Mouse (Mus musculus): ENCODE results near the gene Tex19.2. TPM values are rescaled to one million over a fixed set of nuclear protein-coding genes. Genes with fewer than 3 reads are reported as not detected.
"Not testable (repeated sequence)": the region's sequence is repeated elsewhere in the genome, so short reads cannot be mapped to it uniquely, and the experiment has no call there.

Gene Tex19.2
- polyA plus RNA-seq, 1 experiment from 2014 or later = not detected

DNA sequence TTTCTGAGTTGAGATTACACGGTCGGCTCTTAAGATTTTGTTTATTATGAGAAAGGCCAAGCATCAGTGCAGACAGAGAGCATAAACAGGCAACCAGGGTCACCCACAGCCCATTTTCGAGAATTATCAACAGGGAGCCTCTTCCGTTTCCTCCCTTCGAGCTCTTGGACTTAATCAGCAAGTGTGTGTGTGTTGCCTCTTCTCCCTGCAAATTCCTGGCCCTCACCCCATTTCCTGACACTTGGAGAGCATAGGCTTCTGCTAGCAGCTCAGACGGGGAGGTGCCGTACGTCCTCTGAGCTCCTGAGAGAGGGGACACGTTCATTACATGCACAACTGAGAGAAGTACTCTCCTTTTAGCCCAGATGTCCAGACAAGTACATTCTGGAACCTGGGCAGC lies 10.4 kb downstream of the Tex19.2 start:
- Histone ChIP-seq H3K4me2 (replicated peaks) (no peak overlapping the region), H3K4me3 (no peak overlapping the region), H3K36me3 (no peaks in the 10 kb centered on the region), H3K4me1 (0 out of 2 replicates have a peak, but pooled peaks cover 2% of the 10 kb centered on the region), H3K27ac (replicated peaks) (no peak overlapping the region), H3K27me3 (no peaks in the 10 kb centered on the region), H3K9me3 (no peaks in the 10 kb centered on the region), H3K9ac (replicated peaks) (no peak overlapping the region)
- no peak for ATAC-seq (ENCODE audit: low FRiP score, low read depth)
- 79% methylated on average over 9 of the region's 9 CpGs for WGBS

DNA sequence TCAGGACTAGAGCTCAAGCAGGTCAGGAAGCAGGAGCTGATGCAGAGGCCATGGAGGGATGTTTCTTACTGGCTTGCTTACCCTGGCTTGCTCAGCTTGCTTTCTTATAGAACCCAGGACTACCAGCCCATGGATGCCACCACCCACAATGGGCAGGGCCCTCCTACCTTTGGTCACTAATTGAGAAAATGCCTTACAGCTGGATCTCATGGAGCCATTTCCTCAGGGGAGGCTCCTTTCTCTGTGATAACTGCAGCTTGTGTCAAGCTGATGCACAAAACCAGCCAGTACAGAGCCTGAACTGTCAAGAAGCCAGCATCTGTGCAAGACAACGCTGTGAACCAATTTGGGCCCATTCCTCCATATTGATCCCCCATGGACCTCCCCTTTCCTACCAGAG lies 11.2 kb downstream of the Tex19.2 start:
- H3K9me3 ChIP-seq; H3K4me2 ChIP-seq (replicated peaks); ATAC-seq (ENCODE audit: low FRiP score, low read depth); H3K27ac ChIP-seq (replicated peaks); H3K4me1 ChIP-seq; H3K4me3 ChIP-seq; H3K9ac ChIP-seq (replicated peaks); H3K27me3 ChIP-seq; H3K36me3 ChIP-seq: not testable (repeated sequence)
- WGBS = 96% methylated on average over 1 of the region's 1 CpGs

DNA sequence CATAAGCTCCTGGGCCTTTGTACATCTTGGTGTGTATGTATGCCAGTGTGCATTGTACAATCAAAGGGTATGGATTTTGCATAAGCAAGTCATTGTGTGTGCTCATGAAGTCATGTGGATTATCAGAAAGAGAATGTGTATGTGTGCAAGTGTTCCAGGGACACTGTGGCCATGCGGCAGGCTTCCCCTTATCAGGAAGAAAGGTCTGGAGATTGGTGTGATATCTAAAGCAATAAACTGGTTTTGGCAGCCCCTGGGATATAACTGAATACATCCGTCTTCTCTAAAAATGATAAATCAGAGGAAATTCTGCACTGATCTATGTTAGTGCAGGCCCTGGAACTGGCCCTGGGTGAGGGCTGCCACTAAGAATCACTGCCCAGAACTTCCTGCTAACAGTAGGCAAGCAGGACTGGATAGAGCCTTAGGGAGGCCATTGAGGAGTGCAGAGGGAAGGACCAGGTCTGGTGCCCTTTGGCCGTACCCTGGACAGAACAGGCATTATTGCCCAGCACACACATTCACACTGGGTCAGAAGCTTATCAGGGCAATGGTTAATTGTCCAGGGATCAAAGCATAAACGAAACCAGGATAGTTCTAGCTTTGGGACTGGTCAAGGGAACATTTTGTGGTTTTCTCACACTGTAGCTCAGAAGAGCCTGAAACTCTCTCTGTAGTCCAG lies 17.2 kb downstream of the Tex19.2 start:
- H3K4me2 ChIP-seq (replicated peaks) = no peak overlapping the region
- ATAC-seq (ENCODE audit: low FRiP score, low read depth) = no peak
- 90% methylated on average over 4 of the region's 4 CpGs for WGBS
- H3K4me1 ChIP-seq = no peaks in the 10 kb centered on the region
- no peak overlapping the region for H3K9ac ChIP-seq (replicated peaks)
- H3K27me3 ChIP-seq = no peaks in the 10 kb centered on the region
- no peak overlapping the region for H3K4me3 ChIP-seq
- no peaks in the 10 kb centered on the region for H3K9me3 ChIP-seq
- H3K27ac ChIP-seq (replicated peaks) = no peak overlapping the region
- H3K36me3 ChIP-seq = no peaks in the 10 kb centered on the region

DNA sequence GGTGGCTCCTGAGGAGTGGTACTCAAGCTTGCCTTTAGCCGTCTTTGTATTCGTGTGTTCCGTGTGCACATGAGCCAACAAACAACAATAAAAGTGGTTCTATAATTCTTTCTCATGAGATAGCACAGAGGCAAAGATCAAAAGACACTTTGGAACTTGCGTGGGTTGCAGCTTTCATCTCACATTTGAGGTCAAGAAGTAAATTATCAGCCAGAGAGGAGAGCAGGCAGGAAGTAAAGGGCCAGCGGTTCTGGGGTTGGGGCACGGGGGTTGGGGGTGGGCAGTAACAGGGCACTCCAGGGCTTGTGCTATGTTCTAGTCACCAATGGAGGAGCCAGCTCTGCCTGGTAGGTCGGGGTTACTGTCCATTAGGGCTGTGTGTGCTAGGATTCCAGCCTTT lies 17.8 kb downstream of the Tex19.2 start:
- no peak overlapping the region for H3K4me2 ChIP-seq (replicated peaks)
- ATAC-seq (ENCODE audit: low FRiP score, low read depth) = no peak
- H3K4me3 ChIP-seq = no peak overlapping the region
- no peaks in the 10 kb centered on the region for H3K27me3 ChIP-seq
- 80% methylated on average over 7 of the region's 7 CpGs for WGBS
- no peak overlapping the region for H3K27ac ChIP-seq (replicated peaks)
- H3K4me1 ChIP-seq = no peaks in the 10 kb centered on the region
- no peaks in the 10 kb centered on the region for H3K36me3 ChIP-seq
- no peaks in the 10 kb centered on the region for H3K9me3 ChIP-seq
- H3K9ac ChIP-seq (replicated peaks) = no peak overlapping the region

DNA sequence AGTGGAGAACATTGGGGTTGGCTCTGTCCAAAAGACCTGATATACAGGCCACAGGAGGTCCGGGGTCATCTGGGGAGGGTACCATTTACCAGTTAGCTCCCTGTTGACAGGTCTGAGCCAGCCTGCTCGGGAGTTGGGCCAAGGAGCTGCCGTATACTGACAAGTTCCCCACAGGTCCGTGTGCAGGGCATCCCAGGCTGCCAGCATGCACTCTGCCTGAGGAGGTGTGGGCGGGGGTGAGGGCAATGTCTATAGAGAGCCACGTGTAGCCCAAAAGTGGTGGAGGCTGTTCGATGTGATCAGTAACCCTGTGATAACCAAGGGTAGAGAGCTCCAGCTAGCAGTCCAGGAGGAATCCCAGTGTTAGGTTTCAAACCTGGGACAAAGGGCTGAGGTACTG lies 18.7 kb downstream of the Tex19.2 start:
- no peak overlapping the region for H3K9ac ChIP-seq (replicated peaks)
- no peaks in the 10 kb centered on the region for H3K9me3 ChIP-seq
- no peaks in the 10 kb centered on the region for H3K27me3 ChIP-seq
- H3K27ac ChIP-seq (replicated peaks) = no peak overlapping the region
- H3K4me3 ChIP-seq = no peak overlapping the region
- H3K4me1 ChIP-seq = no peaks in the 10 kb centered on the region
- no peaks in the 10 kb centered on the region for H3K36me3 ChIP-seq
- H3K4me2 ChIP-seq (replicated peaks) = no peak overlapping the region
- ATAC-seq (ENCODE audit: low FRiP score, low read depth) = no peak
- 82% methylated on average over 7 of the region's 7 CpGs for WGBS

DNA sequence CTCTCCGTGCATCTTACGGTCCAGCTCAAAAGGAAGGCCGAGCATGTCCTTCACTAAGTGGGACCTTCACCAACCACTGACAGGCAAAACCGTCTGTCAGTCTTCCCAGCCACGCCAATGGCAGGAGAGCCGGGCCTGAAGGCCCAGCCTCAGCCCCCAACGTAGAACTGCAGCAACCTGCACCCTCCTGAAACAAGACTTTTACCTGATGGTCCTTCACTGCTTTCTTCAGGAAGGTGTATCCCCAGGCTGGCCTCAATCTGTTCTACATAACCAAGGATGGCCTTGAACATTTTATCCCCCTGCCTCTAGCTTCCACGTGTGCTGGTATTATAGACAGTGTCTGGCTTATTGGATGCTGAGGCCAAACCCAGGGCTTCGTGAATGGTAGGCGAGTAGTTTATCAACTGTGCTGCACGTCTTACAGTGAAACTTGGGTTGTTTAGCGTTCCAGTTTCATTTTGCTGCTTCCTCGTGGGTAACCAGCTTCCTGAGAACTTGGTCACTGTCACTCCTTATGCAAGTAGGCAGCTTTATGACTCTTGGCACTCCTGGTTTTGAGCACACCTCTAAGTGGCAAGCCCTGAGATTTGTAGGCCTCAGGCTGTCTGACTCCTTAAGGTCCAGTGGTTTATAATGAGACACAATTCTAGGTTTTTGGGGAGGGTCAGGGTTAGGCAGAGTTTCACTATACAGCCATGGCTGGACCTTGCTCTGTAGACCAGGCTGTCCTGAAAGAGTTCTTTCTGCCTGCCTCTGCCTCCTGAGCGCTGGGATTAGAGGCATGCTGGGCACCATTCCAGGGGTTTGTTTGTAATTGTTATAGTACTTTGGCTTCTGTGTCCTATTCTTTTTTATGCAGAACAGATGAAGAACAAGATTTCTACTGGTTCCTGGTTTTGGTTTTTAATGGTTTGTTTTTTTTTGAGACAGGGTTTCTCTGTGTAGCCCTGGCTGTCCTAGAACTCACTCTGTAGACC lies 25.6 kb downstream of the Tex19.2 start:
- H3K4me2 ChIP-seq (replicated peaks) = no peak overlapping the region
- WGBS = 88% methylated on average over 14 of the region's 14 CpGs
- H3K9ac ChIP-seq (replicated peaks) = no peak overlapping the region

DNA sequence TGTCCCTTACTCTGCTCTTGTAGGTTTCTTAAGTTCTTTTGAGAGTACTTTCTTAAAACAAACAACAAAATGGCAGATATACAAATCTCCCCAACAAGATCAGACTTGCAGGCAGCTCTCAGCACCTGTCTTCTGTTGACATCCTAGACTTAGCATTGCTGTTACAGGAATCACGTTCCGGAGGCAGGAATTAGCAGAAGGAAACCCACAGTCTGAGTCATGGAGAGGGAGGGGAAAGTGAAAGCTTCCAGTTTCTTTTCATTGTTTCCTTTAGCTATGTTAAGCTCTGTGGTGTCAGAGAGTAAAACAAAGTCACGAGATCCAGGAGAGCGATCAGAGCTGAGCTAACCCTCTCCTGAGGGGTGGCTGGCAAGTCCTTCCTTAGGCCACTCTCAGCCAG lies 27.5 kb downstream of the Tex19.2 start:
- Histone ChIP-seq H3K36me3 (no peaks in the 10 kb centered on the region), H3K9ac (replicated peaks) (no peak overlapping the region), H3K4me1 (no peaks in the 10 kb centered on the region), H3K4me3 (no peak overlapping the region), H3K4me2 (replicated peaks) (no peak overlapping the region), H3K27me3 (no peaks in the 10 kb centered on the region), H3K9me3 (no peaks in the 10 kb centered on the region), H3K27ac (replicated peaks) (no peak overlapping the region)
- WGBS = 70% methylated on average over 4 of the region's 4 CpGs
- ATAC-seq (ENCODE audit: low FRiP score, low read depth) = no peak

More for the DNA sequence above, 25.6 kb downstream of the Tex19.2 start:
- no peaks in the 10 kb centered on the region for H3K4me1 ChIP-seq
- H3K4me3 ChIP-seq = no peak overlapping the region
- no peaks in the 10 kb centered on the region for H3K27me3 ChIP-seq
- no peaks in the 10 kb centered on the region for H3K9me3 ChIP-seq
- H3K27ac ChIP-seq (replicated peaks) = no peak overlapping the region
- H3K36me3 ChIP-seq = no peaks in the 10 kb centered on the region
- ATAC-seq (ENCODE audit: low FRiP score, low read depth) = no peak

DNA sequence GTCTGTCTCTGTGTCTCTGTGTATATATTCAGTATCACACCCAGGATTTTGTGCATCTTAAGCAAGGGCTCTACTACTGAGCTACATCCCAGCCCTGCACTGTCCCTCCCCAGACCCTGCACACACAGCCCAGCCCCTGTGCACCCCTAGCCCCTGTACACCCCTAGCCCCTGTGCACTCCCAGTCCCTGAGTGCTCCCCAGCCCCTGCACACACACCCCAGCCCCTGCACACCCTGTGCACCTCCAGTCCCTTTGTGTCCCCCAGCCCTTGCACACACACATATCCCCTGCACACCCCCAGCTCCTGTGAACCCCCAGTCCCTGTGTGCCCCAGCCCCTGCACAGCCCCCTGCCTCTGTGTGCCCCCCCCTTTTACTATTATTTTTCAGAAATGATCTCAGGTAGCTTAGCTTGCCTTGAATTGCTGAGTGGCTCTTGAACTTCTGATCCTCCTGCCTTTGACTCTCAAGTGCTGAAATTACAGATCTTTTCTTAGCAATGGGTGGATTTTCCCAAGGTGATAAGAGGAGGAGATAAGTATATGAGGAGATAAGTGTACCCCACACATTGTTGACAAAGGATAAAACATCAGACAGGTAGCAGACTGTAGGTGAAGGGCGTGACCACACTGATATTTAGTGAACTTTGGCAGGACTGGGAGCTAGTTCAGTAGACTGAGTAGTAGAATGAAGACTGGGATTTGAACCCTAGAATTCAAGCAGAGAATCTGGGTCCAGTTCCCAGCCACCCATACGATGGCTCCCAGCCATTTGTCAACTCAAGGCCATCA lies 28.5 kb downstream of the Tex19.2 start:
- ATAC-seq (ENCODE audit: low FRiP score, low read depth) = no peak
- H3K36me3 ChIP-seq = no peaks in the 10 kb centered on the region
- no peak overlapping the region for H3K4me2 ChIP-seq (replicated peaks)
- H3K27me3 ChIP-seq = no peaks in the 10 kb centered on the region
- no peak overlapping the region for H3K4me3 ChIP-seq
- no peaks in the 10 kb centered on the region for H3K4me1 ChIP-seq
- no peak overlapping the region for H3K9ac ChIP-seq (replicated peaks)
- WGBS = 92% methylated on average over 2 of the region's 2 CpGs
- H3K27ac ChIP-seq (replicated peaks) = no peak overlapping the region
- H3K9me3 ChIP-seq = no peaks in the 10 kb centered on the region

DNA sequence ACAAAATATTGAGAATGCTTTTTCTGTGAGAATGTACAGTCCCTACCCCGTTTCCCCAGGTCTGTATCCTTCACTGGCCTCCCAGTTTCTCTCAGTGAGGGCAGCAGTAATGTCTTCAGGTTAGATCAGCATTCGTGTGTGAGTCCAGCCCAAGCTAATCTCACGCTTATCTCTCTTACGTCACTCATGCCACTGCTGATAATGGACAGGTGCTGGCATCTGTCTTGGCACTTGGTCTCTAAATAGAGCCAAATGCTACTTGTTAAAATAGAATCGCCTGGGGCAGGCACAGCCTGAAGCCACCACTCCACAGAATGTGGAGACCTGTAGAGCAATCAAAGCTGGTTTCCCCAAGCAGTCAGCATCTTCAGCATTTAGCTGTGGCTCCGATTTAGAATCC lies 29.5 kb downstream of the Tex19.2 start:
- Histone ChIP-seq H3K27ac (replicated peaks) (no peak overlapping the region), H3K36me3 (no peaks in the 10 kb centered on the region), H3K4me3 (no peak overlapping the region), H3K4me2 (replicated peaks) (no peak overlapping the region), H3K27me3 (no peaks in the 10 kb centered on the region), H3K4me1 (no peaks in the 10 kb centered on the region), H3K9me3 (no peaks in the 10 kb centered on the region), H3K9ac (replicated peaks) (no peak overlapping the region)
- ATAC-seq (ENCODE audit: low FRiP score, low read depth) = no peak
- WGBS = 82% methylated on average over 6 of the region's 6 CpGs

DNA sequence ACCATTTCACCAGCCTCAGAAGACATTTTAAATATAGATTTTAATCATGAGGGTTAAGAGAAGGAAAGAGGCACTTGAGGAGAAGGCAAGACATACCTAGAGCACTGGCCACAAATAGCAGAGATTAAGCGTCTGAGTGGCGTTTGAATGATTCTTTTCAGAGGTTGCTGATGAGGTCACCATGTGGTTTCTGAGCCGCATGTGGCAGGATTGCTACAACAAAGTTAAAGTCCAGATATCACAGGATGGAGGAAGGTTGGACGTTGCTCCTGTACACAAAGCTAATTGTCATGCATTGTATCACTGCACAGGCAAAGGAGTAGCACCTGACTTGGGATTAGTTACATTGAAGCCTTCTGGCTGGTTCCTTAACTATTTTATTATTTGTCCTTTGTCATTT lies 32.2 kb downstream of the Tex19.2 start:
- ATAC-seq (ENCODE audit: low FRiP score, low read depth) = no peak
- Histone ChIP-seq H3K27me3 (no peaks in the 10 kb centered on the region), H3K4me3 (no peak overlapping the region), H3K27ac (replicated peaks) (no peak overlapping the region), H3K9me3 (no peaks in the 10 kb centered on the region), H3K36me3 (no peaks in the 10 kb centered on the region), H3K4me2 (replicated peaks) (no peak overlapping the region), H3K9ac (replicated peaks) (no peak overlapping the region), H3K4me1 (no peaks in the 10 kb centered on the region)
- 57% methylated on average over 4 of the region's 4 CpGs for WGBS

DNA sequence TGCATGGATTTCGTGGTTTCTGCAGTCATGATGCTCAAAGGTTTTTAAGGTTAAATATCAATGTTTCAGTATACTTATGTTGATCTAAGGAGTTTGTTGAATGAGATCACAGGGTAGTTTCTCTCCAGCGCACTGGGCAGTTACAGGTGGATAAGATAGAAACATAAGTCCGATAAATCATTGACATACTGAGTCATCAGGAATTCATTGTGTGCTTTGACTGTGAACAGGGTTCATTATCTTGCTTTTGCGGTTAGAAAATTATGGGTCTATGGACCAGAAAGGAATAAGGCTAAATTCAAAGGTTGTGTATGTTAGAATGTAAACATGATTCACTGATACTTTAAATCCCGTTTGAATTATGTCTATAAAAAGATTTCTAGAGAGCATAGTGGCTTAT lies 33.3 kb downstream of the Tex19.2 start:
- Histone ChIP-seq H3K4me1 (no peaks in the 10 kb centered on the region), H3K9ac (replicated peaks) (no peak overlapping the region), H3K36me3 (no peaks in the 10 kb centered on the region), H3K27ac (replicated peaks) (no peak overlapping the region), H3K4me3 (no peak overlapping the region), H3K4me2 (replicated peaks) (no peak overlapping the region), H3K9me3 (no peaks in the 10 kb centered on the region), H3K27me3 (no peaks in the 10 kb centered on the region)
- 79% methylated on average over 5 of the region's 5 CpGs for WGBS
- no peak for ATAC-seq (ENCODE audit: low FRiP score, low read depth)

Data from midbrain, embryonic 12.5 days (tissue).